Mouse (Mus musculus): ENCODE data around the gene Mrpl16.
A peak's percentile ranks its signal among the peaks of the same experiment; 100 is the strongest.

GRCm38 (mm10) chr19:11770205-11770892 lies at the start of gene Mrpl16:
- TF ChIP-seq CTCF (IDR thresholded peaks at IDR 0.05; ENCODE audit: insufficient read depth, low read length) (no peak), POLR2A (IDR thresholded peaks at IDR 0.05; ENCODE audit: borderline replicate concordance, extremely low read depth, low read depth, low read length) (peak; percentile 66; the same call in 1 of the 2 replicates)

All from lung, adult 2 months (tissue).